Mouse (Mus musculus) megakaryocyte, embryonic 14.5 days (primary cell): ENCODE measurements around the gene Zdhhc11.
"Not testable (repeated sequence)": the region's sequence is repeated elsewhere in the genome, so short reads cannot be mapped to it uniquely, and the experiment has no call there.

ENCODE experiments used
- FLI1 ChIP-seq: IDR thresholded peaks from 2 replicates; pipeline ENCODE4 v1.6.1; 2012; ENCODE audit warnings: low read length, inconsistent platforms, mixed read lengths
- GATA1 ChIP-seq: IDR thresholded peaks from 3 replicates; pipeline ENCODE4 v1.6.1; 2012; ENCODE audit warnings: mixed read lengths, low read length, inconsistent platforms, borderline replicate concordance

DNA sequence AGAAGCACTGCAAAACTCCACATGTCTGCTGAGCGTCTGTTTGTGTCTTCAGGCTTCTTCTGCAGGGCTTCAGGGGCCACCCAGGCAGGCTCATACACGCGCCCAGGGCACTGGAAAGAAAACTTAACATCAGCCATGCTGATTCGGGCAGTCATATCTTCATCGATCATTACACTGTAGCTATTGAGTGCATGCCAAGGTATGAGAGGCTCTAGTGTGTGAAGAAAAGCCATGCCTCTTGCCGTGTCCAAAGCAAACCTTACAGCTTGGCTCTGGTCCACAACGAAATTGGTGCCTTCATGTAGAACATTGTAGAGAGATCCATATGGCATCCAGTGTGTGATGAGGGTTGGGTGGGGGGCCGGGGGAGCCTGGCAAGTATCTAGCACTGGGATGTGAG, 55.4 kb downstream of the Zdhhc11 start:
- TF ChIP-seq GATA1, FLI1: not testable (repeated sequence)
